ENCODE assay signal across 12 mouse cellular contexts in the genomic region with DNA sequence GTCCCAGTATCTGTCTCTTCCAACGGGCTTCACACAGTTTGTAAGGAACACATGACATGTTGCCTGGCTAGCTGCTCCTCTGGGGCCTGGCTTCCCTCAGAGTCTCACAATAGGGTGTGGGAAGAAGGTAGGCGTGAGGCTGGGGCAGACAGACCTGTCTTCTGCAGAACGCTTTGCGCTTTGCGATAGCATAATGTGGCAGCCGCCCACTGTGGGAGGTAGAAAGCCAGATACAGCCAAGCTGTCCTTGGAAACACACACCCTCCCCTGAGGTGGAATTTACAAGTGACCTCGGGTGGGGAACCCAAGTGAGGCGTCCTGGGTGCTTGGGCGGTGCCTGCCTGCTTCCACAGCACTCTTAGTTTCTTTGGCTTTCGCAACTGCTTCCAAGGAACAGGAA. TPM values are rescaled to one million over a fixed set of nuclear protein-coding genes. Genes with fewer than 3 reads are reported as not detected.
DNase-seq lines count a peak whose midpoint lies in the region; ATAC-seq lines count a peak whose summit lies in the region.
"Had no signal": no experiment of that assay in that cellular context is flagged by ENCODE, and none has a peak within 500 bp of the region (broad histone marks: within the 10 kb centered on the region; RNA-seq: fewer than 3 reads in every experiment).

No protein-coding gene starts in this region.

- no peak overlapping the region for H3K4me2 ChIP-seq in heart, embryonic 16.5 days (ENCODE audit: low read depth, low read length)
- no peak overlapping the region for H3K4me2 ChIP-seq in stomach, embryonic 16.5 days (ENCODE audit: low read depth, low read length)
- H3K4me2 ChIP-seq in hindbrain, embryonic 12.5 days (replicated peaks), result no peak overlapping the region

- H3K9me3 ChIP-seq in heart, embryonic 16.5 days (replicated peaks; ENCODE audit: control insufficient read depth, low read length), result no peaks in the 10 kb centered on the region
- no peaks in the 10 kb centered on the region for H3K9me3 ChIP-seq in stomach, embryonic 16.5 days (replicated peaks; ENCODE audit: control insufficient read depth, low read length)
- no peaks in the 10 kb centered on the region for H3K9me3 ChIP-seq in hindbrain, embryonic 12.5 days (replicated peaks)

- H3K4me3 ChIP-seq in heart, embryonic 16.5 days (ENCODE audit: low read length), result no peak overlapping the region
- H3K4me3 ChIP-seq in stomach, embryonic 16.5 days (replicated peaks; ENCODE audit: low read length), result no peak overlapping the region
- H3K4me3 ChIP-seq in hindbrain, embryonic 12.5 days, result no peak overlapping the region
- H3K4me3 ChIP-seq: erythroblast, embryonic 14.5 days had no signal

- no peak for ATAC-seq in heart, embryonic 16.5 days (replicated peaks; ENCODE audit: extremely low read depth, insufficient read depth, low FRiP score)
- no peak for ATAC-seq in stomach, embryonic 16.5 days (ENCODE audit: insufficient read depth, low FRiP score)
- no peak for ATAC-seq in hindbrain, embryonic 12.5 days (ENCODE audit: low FRiP score)
- ATAC-seq in cerebellum, adult (ENCODE audit: insufficient number of reproducible peaks, low FRiP score, low TSS enrichment), result no peak

- no peaks in the 10 kb centered on the region for H3K27me3 ChIP-seq in heart, embryonic 16.5 days (ENCODE audit: control insufficient read depth, insufficient read depth, low read length)
- H3K27me3 ChIP-seq in stomach, embryonic 16.5 days (ENCODE audit: control insufficient read depth, insufficient read depth, low read length), result no peaks in the 10 kb centered on the region
- no peaks in the 10 kb centered on the region; the same call in 1 of the 2 replicates for H3K27me3 ChIP-seq in hindbrain, embryonic 12.5 days

- peaks cover 43% of the 10 kb centered on the region for H3K4me1 ChIP-seq in heart, embryonic 16.5 days (ENCODE audit: control insufficient read depth, insufficient read depth, low read length)
- peaks cover 44% of the 10 kb centered on the region for H3K4me1 ChIP-seq in stomach, embryonic 16.5 days (ENCODE audit: control insufficient read depth, insufficient read depth, low read length)
- peaks cover 14% of the 10 kb centered on the region for H3K4me1 ChIP-seq in hindbrain, embryonic 12.5 days

- H3K36me3 ChIP-seq in heart, embryonic 16.5 days (ENCODE audit: control insufficient read depth, insufficient read depth), result no peaks in the 10 kb centered on the region
- no peaks in the 10 kb centered on the region for H3K36me3 ChIP-seq in stomach, embryonic 16.5 days (ENCODE audit: control insufficient read depth, insufficient read depth, low read length)
- H3K36me3 ChIP-seq in hindbrain, embryonic 12.5 days, result no peaks in the 10 kb centered on the region

- H3K9ac ChIP-seq in heart, embryonic 16.5 days (ENCODE audit: low read length), result 0 out of 2 replicates have a peak overlapping the region, but pooled peaks have one; percentile 7
- H3K9ac ChIP-seq in stomach, embryonic 16.5 days (ENCODE audit: low read length), result peak overlapping the region; percentile 43
- no peak overlapping the region; the same call in 1 of the 2 replicates for H3K9ac ChIP-seq in hindbrain, embryonic 12.5 days

- DNase-seq in heart, postnatal 4 days, result no peak
- DNase-seq in right cerebral cortex, adult 18-20 months, result peak; percentile 67
- no peak for DNase-seq in right cerebral cortex, postnatal 14 days
- DNase-seq in layer of hippocampus, adult 8-10 months (ENCODE audit: low spot score in 2 of 2), result peak; percentile 62 to 74
- DNase-seq: adrenal gland, postnatal 10 days; cerebellum, postnatal 25 days; thymus, postnatal 4 days had no signal

- H3K27ac ChIP-seq in heart, embryonic 16.5 days (ENCODE audit: low read length), result peak overlapping the region; percentile 51
- peak overlapping the region; percentile 11; the same call in 1 of the 2 replicates for H3K27ac ChIP-seq in stomach, embryonic 16.5 days (ENCODE audit: low read length)
- no peak overlapping the region for H3K27ac ChIP-seq in hindbrain, embryonic 12.5 days

- 50% methylated on average over 10 of the region's 10 CpGs for WGBS in heart, embryonic 16.5 days
- 52% methylated on average over 10 of the region's 10 CpGs for WGBS in stomach, embryonic 16.5 days
- WGBS in hindbrain, embryonic 12.5 days, result 68% methylated on average over 10 of the region's 10 CpGs

RNA-seq across cellular contexts. Expression of a gene that starts 54.2 kb away (rescaled TPM):
- 7.3 and 8.7 TPM in 2 replicates for polyA plus RNA-seq in heart, embryonic 16.5 days (2015; fragmentation: Nextera tagmentation; extraction: Ambion mirVana)
- total RNA-seq in heart, postnatal 4 days (2021), result 10 to 100 TPM; 62.2 to 67.2 TPM
- total RNA-seq in layer of hippocampus, adult 8-10 months (2022), result 10 to 100 TPM; 26.6 to 39.1 (median 32.4) TPM
- 6.0 and 7.2 TPM in 2 replicates for polyA plus RNA-seq in stomach, embryonic 16.5 days (2015; fragmentation: Nextera tagmentation; extraction: Ambion mirVana)
- 7.7 and 8.3 TPM in 2 replicates for polyA plus RNA-seq in hindbrain, embryonic 12.5 days (2016; fragmentation: Nextera tagmentation; extraction: Ambion mirVana)

Comparison
In these comparisons a context has a peak if more than half of its experiments do, and no peak if none do; other contexts are left out.
1. DNase-seq: peak in right cerebral cortex, adult 18-20 months (single experiment) and layer of hippocampus, adult 8-10 months (2 of 2); none in heart, postnatal 4 days (single experiment) and right cerebral cortex, postnatal 14 days (single experiment).